Mouse (Mus musculus) thymus, postnatal 14 days (tissue): ENCODE results near the gene Kif26b.
A peak's percentile ranks its signal among the peaks of the same experiment; 100 is the strongest.

Source experiments
- DNase-seq: peaks from one replicate; pipeline ENCODE4 v3.0.0; 2021

Gene Kif26b

DNA sequence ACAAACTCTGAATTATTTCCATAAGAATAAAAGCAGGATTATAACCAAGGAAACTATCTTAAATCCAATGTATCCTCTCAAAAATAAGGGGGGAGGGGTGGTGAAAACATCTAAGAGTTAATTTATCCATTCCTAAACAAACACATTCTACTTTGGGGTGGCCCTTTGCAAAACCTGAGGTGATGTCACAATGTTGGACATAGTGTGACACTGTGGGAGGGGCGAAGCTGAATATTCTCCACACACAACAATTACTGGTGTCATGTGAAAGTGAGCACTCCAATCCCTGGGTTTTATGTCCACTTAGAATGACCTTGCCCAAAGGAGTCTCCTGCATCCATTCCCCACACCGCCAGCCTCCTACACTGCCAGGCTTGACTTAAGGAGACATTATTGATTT, 408.1 kb downstream of the Kif26b start:
- DNase-seq = no peak

DNA sequence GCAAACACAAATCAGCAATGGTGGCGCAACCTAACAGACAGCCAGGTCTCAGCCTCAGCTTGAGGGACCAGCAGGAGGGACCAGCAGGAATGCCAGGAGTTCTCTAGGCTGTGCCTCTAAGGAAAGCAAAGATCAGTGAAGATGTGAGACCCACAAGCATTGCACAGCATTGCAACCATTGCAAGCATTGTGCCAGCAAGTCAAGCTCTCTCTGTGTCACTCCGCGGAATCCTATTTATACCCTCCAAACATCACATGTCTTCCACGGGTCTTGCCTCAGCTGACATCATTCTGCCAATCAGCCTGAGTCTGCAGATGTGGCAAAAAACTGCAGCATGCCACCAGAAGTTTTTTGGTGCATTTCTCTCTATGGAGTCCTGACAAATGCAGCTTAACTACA, 411.4 kb downstream of the Kif26b start:
- DNase-seq = no peak

DNA sequence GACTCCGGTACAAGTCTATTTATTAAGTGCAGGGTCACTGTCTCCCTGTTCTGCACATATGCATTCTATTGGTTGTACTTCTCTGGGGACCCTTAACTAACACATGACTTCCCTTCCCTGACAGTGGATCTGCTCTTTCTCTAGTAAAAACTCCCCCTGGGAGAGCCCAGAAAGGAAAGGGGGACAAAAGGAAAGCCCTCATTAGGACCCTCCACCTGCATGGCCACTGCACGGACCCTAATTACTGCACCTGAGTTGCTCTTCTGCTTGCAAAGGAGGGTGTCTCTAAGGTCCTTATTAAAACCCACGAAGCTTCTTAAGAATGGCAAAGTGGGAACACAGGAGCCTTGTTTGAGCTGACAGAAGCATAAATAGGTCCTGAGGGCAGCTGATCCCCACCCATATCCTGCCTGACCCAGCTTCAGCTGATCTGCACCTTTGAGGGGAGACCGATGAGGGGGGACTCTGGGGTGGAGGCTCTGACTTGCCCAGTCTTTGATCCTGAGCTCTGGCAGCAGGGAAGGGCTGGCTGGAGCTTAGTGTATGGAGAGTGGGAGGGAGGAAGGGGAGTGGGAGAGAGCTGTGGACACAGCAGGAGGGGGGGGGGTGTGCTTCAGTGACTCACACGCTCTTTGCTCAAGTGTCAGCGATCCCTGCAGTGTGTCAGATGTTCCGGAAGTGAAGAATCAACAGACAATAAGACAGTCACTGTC, 413.5 kb downstream of the Kif26b start:
- DNase-seq = no peak

DNA sequence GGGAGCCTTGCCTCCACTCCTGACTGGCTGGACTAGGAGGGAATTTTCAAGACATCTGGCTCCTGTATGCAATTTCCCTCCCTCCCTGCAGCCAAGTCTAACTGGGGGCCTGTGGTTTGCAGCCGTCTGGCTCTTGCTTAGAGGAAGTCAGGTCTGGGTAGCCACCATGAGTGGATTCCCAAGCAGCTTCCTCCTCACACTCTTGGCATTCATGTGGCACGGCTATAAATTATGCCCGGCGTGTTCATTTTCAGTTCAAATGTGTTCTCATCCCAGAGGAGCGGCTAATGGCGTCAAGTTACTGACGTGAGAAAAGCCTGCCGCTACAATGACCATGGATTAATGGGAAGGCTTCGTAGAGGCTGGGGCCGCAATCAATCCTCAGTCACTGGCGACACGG, 424.0 kb downstream of the Kif26b start:
- no peak for DNase-seq

DNA sequence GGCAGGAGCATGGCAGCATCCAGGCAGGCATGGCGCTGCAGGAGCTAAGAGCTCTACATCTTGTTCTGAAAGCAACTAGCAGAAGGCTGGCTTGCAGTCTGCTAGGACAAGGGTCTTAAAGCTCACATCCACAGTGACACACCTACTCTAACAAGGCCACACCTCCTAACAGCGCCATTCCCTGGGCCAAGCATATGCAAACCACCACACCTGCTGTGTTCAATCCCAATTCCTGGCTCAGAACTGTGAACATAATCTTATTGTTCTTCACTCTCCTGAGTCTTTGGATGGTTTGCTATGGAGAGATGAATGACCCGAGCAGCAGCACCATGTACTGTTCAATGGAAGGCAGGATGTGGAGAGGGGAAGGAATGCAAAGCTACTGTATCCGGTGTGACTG, 429.7 kb downstream of the Kif26b start:
- DNase-seq = no peak

DNA sequence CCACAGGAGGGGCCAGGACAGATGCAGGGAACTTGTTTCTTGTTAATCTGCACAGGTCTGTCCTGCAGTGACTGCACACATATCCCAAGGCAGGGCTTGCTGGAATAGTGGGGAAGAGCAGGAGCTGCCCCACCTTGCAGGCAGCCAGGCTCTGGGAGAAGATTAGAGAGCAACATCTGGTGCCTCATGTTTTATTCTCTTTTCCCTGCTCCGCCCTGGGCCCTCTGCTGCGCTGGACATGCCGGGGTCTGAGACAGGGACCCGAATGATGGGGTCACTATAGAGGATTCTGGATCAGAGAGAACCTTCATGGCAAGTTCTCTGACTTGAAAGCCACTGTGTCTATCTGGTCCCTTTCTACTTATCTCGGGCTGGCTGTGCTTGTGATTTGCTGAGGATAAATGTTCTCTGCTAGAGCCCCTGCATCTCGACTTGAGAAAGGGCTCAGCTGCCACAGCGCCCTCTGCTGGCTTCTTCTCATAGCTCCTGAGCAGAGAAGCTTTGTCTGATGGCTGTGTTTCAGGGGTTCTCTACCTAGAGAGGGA, 431.2 kb downstream of the Kif26b start:
- DNase-seq = peak; percentile 65

DNA sequence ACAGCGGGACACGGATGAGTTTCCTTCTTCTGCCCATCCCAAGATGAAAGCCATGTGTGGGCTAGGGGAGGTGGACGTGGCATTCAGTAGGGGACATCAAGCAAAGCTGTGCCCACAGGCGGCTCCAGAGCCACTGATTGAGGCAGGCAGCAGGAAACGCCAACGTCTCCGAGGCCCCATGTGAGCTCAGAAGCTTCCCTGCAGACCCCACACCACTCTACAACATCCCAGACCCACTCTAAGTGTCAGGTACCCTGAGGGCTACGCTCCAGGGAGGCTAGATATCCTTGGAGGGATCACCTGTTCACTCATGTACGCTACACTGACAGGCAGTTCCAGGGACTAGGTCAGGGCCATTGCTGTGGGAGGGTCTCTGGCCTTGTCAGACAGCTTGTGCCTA, 432.7 kb downstream of the Kif26b start:
- no peak for DNase-seq

DNA sequence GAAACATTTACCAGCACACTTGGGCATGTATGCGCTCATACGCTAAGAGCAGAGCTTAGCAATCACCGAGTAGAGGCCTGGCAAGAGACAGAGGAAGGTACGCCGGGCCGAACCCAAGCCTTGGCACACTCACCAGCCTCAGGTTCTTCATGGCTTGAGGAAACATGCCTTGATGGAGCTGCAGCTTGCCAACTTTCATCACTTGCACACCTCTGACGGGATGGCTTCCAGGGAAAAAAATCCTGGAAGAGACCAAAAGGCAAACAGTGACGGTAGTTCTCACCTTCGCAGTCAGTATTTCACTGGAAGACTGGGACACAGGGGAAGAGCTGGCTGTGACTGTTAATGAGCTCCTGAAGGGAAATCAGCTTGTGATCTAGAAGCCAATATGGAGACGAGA, 443.1 kb downstream of the Kif26b start:
- DNase-seq = no peak

DNA sequence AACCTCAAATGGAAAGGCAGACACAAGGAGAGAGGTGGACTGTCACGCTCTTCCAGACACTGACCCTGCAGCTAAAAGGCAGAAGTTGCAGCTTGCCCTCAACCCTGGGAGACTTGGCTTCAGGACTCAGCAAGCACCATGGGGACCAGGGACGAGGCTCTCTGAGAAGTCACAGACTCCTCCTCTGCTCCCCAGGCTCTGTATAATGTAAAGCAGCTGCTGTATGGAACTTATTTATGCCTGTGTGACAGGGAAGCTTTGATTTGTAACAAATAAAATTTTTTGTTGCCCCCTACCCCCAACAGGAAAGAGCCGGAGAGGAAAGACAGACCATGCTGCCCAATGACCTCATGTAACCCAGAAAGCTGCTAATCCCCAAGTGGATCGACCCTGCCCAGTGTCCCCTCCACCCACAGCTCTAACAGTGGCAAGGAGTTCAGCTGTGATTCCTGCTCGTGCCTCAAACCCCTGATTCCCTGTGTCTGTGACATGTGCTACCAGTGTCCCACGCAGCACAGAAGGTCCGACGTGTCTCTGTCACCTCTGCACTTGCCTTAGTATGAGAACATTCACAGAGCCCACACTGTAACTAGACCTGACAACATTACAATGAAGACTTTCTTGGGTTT, 449.8 kb downstream of the Kif26b start:
- DNase-seq = no peak

DNA sequence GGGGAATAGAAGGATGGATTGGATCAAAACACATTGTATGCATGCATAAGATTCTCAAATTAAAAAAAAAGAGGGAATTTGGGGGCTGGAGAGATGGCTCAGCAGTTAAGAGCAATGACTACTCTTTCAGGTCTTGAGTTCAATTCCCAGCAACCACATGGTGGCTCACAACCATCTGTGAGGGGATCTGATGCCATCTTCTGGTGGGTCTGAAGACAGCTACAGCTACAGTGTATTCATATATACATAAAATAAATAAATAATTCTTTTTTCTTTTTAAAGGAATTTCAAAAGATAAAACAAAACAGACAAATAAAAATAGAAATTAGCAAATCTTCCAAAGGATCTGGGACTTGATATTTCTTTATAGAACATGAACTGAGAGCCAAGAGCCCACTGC, 451.3 kb downstream of the Kif26b start:
- DNase-seq = no peak

DNA sequence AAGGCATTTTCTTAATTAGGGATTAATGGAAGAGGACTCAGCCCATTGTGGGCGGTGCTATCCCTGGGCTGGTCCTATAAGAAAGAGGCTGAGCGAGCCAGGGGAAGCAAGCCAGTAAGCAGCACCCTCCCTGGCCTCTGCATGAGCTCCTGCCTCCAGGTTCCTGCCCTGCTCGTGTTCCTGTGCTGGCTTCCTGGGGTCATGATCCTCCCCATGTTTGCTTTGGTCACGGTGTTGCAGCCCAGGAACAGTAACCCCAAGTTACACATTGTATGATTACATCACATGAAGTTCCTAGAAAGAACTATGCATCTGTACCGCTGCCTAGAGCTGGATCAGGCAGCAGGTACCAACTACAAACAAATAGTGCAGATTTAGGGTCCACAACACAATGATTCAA, 452.7 kb downstream of the Kif26b start:
- DNase-seq = no peak

DNA sequence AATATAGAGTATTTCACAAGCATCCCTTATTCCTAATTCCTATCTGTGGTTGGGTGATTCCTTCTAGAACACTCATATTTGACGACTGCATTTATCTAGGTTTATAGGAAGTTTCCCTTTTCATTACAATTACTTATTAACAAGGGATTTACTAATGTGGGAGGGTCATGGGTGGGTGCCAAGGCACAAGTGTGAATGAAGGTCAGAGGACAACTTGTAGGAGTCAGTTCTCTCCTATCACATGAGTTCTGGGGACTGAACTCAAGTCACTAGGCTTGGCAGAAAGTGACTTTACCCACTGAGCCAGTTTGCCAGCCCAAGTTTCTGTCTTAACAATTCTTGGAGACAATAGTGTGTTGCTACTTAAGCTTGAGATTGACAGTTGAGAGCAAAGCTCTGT, 459.3 kb downstream of the Kif26b start:
- DNase-seq = no peak
